Mouse (Mus musculus): ENCODE results near the gene Rnf135. TPM values are rescaled to one million over a fixed set of nuclear protein-coding genes. Genes with fewer than 3 reads are reported as not detected.
"Not testable (repeated sequence)": the region's sequence is repeated elsewhere in the genome, so short reads cannot be mapped to it uniquely, and the experiment has no call there.

Gene Rnf135
- polyA plus RNA-seq, 1 experiment from 2014 or later = 14.5 TPM

DNA sequence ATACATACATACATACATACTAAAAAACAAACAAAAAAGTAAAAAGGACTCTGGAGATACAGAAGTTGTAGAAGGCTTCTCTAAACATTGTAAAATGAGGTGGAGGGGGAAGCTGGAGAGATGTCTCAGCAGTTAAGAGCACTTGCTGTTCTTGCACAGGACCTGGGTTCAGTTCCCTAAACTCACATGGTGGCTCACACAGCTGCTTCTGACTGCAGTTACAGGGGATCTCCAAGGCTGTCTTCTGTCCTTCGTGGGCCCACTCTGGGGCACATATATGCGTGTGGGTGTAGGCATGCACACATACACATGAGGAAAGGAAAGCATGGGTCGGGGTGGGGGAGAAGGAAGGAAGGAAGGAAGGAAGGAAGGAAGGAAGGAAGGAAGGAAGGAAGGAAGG is 14.0 kb upstream of the Rnf135 start:
- Histone ChIP-seq H3K4me2 (ENCODE audit: low read depth, low read length) (no peak overlapping the region), H3K4me1 (ENCODE audit: control insufficient read depth, insufficient read depth, low read length) (no peaks in the 10 kb centered on the region), H3K4me3 (ENCODE audit: low read length) (no peak overlapping the region), H3K36me3 (ENCODE audit: control insufficient read depth, insufficient read depth) (no peaks in the 10 kb centered on the region), H3K9ac (ENCODE audit: low read length) (no peak overlapping the region), H3K9me3 (replicated peaks; ENCODE audit: control insufficient read depth, low read length) (no peaks in the 10 kb centered on the region), H3K27ac (ENCODE audit: low read length) (no peak overlapping the region), H3K27me3 (ENCODE audit: control insufficient read depth, insufficient read depth, low read length) (no peaks in the 10 kb centered on the region)
- WGBS = 82% methylated on average over 3 of the region's 3 CpGs
- ATAC-seq (replicated peaks; ENCODE audit: extremely low read depth, insufficient read depth, low FRiP score) = no peak

DNA sequence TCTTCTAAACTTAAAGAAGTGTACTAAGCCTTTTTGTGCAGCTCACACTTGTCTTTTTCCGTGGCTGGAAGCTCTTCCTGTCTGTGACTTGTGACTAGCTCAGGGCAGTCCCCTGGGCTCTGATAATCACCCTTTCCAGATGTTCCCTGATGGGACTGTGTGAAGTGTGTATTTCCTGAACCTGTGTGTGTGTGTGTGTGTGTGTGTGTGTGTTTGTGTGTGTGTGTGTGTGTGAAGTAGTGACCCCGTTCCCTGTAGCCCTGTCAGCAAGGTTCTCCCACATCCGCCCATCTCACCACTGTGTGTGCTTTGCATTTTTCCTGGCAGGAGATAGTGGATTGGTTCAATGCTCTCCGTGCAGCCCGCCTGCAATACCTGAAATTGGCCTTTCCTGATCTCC is 13.3 kb upstream of the Rnf135 start:
- H3K9me3 ChIP-seq (replicated peaks; ENCODE audit: control insufficient read depth, low read length) = no peaks in the 10 kb centered on the region
- H3K4me1 ChIP-seq (ENCODE audit: control insufficient read depth, insufficient read depth, low read length) = no peaks in the 10 kb centered on the region
- WGBS = 53% methylated on average over 5 of the region's 5 CpGs
- no peaks in the 10 kb centered on the region for H3K36me3 ChIP-seq (ENCODE audit: control insufficient read depth, insufficient read depth)
- H3K27ac ChIP-seq (ENCODE audit: low read length) = no peak overlapping the region
- H3K4me2 ChIP-seq (ENCODE audit: low read depth, low read length) = no peak overlapping the region
- no peak for ATAC-seq (replicated peaks; ENCODE audit: extremely low read depth, insufficient read depth, low FRiP score)
- no peaks in the 10 kb centered on the region for H3K27me3 ChIP-seq (ENCODE audit: control insufficient read depth, insufficient read depth, low read length)
- H3K9ac ChIP-seq (ENCODE audit: low read length) = no peak overlapping the region
- H3K4me3 ChIP-seq (ENCODE audit: low read length) = no peak overlapping the region

DNA sequence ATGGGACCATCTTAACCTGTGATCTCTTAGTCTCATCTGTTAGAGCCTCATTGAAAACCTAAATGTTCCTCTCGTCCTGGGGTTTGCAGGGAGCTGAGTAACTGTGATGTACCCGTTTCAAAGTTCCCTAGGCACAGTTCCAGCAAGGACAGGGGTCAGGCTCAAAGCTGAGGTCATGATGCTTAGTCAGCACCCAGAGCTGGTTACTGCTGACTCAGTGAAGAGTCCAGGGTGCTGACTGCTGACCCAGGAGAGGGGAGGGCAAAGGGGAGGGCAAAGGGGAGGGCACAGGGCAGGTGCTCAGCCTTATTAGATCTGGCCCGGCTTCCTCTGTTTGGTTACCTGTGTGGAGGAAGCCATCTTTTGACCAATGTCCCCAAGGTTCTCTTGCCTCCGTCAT is 11.8 kb upstream of the Rnf135 start:
- Histone ChIP-seq H3K4me1 (ENCODE audit: control insufficient read depth, insufficient read depth, low read length) (peaks cover under 1% of the 10 kb centered on the region; the same call in 1 of the 2 replicates), H3K36me3 (ENCODE audit: control insufficient read depth, insufficient read depth) (no peaks in the 10 kb centered on the region), H3K4me3 (ENCODE audit: low read length) (no peak overlapping the region), H3K9me3 (replicated peaks; ENCODE audit: control insufficient read depth, low read length) (no peaks in the 10 kb centered on the region), H3K27ac (ENCODE audit: low read length) (no peak overlapping the region), H3K27me3 (ENCODE audit: control insufficient read depth, insufficient read depth, low read length) (no peaks in the 10 kb centered on the region), H3K4me2 (ENCODE audit: low read depth, low read length) (no peak overlapping the region), H3K9ac (ENCODE audit: low read length) (no peak overlapping the region)
- no peak for ATAC-seq (replicated peaks; ENCODE audit: extremely low read depth, insufficient read depth, low FRiP score)
- WGBS = 69% methylated on average over 4 of the region's 4 CpGs

DNA sequence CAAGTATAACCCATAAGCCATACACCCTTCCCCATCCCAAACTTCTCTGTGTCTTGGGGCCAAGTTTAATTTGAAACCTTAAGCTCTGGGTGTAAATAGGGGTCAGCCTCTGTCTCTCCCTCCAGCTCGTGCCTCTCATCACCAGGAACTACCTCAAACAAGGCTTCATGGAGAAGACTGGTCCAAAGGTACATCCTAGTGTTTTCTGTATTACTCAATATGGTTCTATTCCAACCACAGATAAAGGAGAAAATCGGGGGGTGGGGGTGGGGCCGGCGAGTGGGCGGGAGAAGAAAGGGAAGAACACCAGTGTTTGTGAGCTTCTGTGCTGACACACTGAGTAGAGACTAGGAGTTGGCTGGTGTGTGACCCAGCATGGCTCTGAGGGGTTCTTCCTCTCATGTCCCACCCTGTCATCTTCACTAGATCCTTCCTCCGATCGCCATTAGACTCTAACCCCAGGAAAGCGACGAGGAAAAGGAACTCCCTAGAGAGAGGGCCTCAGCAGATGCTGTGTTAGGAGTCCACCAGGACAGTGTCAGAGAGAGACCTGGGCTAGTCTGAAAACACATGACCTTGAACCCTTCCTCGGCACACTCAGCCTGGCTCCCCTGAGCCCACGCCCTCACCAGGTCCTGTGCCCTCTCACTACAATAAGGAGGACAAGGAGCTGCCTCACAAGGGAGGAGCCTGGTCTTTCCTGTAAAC is 9.5 kb upstream of the Rnf135 start:
- Histone ChIP-seq H3K27me3 (ENCODE audit: control insufficient read depth, insufficient read depth, low read length) (no peaks in the 10 kb centered on the region), H3K9me3 (replicated peaks; ENCODE audit: control insufficient read depth, low read length) (no peaks in the 10 kb centered on the region), H3K4me3 (ENCODE audit: low read length) (no peak overlapping the region), H3K9ac (ENCODE audit: low read length) (no peak overlapping the region), H3K4me2 (ENCODE audit: low read depth, low read length) (no peak overlapping the region), H3K27ac (ENCODE audit: low read length) (no peak overlapping the region), H3K36me3 (ENCODE audit: control insufficient read depth, insufficient read depth) (no peaks in the 10 kb centered on the region), H3K4me1 (ENCODE audit: control insufficient read depth, insufficient read depth, low read length) (peaks cover 9% of the 10 kb centered on the region; the same call in 1 of the 2 replicates)
- WGBS = 71% methylated on average over 11 of the region's 11 CpGs
- no peak for ATAC-seq (replicated peaks; ENCODE audit: extremely low read depth, insufficient read depth, low FRiP score)

DNA sequence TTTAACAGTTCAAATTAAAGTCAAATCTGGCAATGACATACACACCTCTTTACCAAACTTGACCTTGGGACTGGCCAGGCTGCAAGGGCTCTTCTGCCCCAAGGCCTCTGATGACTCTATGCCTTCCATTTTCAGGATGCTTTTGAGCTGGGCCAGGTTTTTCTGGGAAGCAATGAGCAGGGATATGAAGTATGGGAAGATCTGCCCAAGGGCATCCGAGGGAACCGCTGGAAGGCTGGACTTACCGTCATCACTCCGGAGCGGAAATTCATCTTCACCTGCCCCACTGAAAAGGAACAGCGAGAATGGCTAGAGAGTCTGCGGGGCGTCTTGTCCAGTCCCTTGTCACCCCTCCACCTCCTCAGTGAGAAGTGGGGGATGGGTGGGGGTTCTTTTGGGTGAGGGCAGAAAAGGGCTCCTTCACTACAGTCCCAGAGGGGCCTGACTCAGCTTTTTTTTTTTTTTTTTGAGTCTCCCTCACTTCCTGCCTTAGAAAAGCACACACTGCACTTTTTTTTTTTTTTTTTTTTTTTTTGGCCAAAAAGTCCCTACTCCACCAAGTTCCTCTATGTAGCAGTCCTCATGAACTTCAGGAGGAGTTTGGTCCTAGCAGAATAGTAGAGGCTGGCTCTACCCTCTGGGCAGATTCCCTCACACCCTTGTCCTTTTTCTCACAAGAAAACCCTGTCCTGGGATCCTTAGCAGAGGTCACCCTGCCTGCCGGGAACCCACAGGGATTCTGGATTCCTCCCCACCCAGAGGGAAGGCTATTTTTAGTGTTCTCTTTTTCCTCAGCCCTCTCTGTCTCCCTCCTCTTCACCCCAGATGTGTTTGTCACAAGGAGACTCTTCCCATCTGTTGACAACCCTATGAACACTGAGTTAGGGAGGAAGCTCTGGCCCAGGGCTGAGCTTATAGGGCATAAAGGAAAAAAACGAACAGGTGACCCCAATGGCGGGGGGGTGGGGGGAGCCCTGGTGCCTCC is 6.4 kb upstream of the Rnf135 start:
- WGBS = 64% methylated on average over 11 of the region's 11 CpGs
- Histone ChIP-seq H3K4me2 (ENCODE audit: low read depth, low read length) (no peak overlapping the region), H3K27ac (ENCODE audit: low read length) (peak overlapping the region; percentile 66; the same call in 1 of the 2 replicates), H3K36me3 (ENCODE audit: control insufficient read depth, insufficient read depth) (no peaks in the 10 kb centered on the region), H3K9me3 (replicated peaks; ENCODE audit: control insufficient read depth, low read length) (no peaks in the 10 kb centered on the region; the same call in 1 of the 2 replicates), H3K4me3 (ENCODE audit: low read length) (no peak overlapping the region), H3K9ac (ENCODE audit: low read length) (no peak overlapping the region), H3K4me1 (ENCODE audit: control insufficient read depth, insufficient read depth, low read length) (peaks cover 9% of the 10 kb centered on the region; the same call in 1 of the 2 replicates), H3K27me3 (ENCODE audit: control insufficient read depth, insufficient read depth, low read length) (no peaks in the 10 kb centered on the region)
- 0 out of 2 replicates have a peak, but pooled peaks have one; percentile 41 for ATAC-seq (replicated peaks; ENCODE audit: extremely low read depth, insufficient read depth, low FRiP score)

DNA sequence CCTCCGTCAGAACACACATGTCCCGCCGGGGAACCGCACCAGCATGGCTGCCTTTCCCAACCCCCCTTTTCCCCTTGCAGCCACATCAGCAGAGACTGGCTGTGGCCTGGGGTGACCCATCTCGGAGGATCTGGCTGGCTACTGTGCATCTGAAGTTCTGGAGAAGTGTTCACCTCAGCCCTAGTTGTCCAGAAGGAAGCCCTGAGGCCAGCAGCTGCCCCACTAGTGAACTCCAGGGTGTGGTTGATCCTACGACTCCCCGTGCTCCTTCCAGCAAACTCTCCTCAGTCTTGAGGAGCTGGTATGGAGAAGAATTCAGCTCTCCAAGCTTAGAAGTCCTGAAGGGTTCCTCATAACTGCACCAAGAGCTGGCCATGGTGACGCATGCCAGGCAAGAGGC is 5.3 kb upstream of the Rnf135 start:
- no peak overlapping the region for H3K27ac ChIP-seq (ENCODE audit: low read length)
- 83% methylated on average over 8 of the region's 8 CpGs for WGBS

DNA sequence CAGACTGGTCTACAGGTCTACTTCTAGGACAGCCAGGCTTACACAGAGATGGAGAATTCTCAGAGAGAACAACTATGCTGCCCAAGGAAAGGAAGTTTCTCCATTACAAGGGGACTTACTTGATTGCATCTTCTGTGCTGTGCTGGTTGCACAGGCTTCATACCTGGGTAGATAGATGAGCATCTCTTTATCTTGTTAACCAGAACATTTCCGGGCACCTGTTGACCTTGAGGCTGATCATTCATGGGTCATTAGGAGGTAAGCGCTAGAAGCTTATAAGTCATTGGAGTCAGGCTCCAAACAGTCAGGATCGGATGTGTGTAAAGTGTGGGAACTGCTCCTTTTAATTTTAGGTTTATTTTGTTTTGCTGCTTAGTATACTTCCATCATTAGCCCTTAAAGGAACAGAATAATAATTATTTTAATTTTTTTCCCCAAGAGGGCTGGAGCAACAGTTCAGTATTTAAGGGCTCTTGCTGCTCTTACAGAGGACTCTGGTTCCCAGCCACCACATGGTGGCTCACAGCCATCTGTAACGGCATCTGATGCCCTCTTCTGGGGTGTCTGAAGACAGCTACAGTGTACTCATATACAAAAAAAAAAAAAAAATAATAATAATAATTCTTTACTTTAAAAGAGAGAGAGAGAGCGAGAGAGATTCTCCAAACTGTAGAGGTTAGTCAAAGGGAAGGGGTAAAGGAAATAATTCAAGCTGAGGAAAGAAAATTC is 2.5 kb upstream of the Rnf135 start:
- Histone ChIP-seq H3K9ac (ENCODE audit: low read length) (no peak overlapping the region), H3K9me3 (replicated peaks; ENCODE audit: control insufficient read depth, low read length) (no peaks in the 10 kb centered on the region; the same call in 1 of the 2 replicates), H3K4me1 (ENCODE audit: control insufficient read depth, insufficient read depth, low read length) (peaks cover 17% of the 10 kb centered on the region), H3K4me3 (ENCODE audit: low read length) (no peak overlapping the region), H3K27ac (ENCODE audit: low read length) (no peak overlapping the region), H3K27me3 (ENCODE audit: control insufficient read depth, insufficient read depth, low read length) (no peaks in the 10 kb centered on the region), H3K4me2 (ENCODE audit: low read depth, low read length) (no peak overlapping the region), H3K36me3 (ENCODE audit: control insufficient read depth, insufficient read depth) (no peaks in the 10 kb centered on the region)
- 71% methylated on average over 5 of the region's 5 CpGs for WGBS
- ATAC-seq (replicated peaks; ENCODE audit: extremely low read depth, insufficient read depth, low FRiP score) = no peak

More for the DNA sequence above, 5.3 kb upstream of the Rnf135 start:
- H3K9ac ChIP-seq (ENCODE audit: low read length) = no peak overlapping the region
- no peak overlapping the region for H3K4me2 ChIP-seq (ENCODE audit: low read depth, low read length)
- H3K4me1 ChIP-seq (ENCODE audit: control insufficient read depth, insufficient read depth, low read length) = peaks cover 9% of the 10 kb centered on the region; the same call in 1 of the 2 replicates
- no peaks in the 10 kb centered on the region for H3K27me3 ChIP-seq (ENCODE audit: control insufficient read depth, insufficient read depth, low read length)
- no peak for ATAC-seq (replicated peaks; ENCODE audit: extremely low read depth, insufficient read depth, low FRiP score)
- no peak overlapping the region for H3K4me3 ChIP-seq (ENCODE audit: low read length)
- no peaks in the 10 kb centered on the region for H3K36me3 ChIP-seq (ENCODE audit: control insufficient read depth, insufficient read depth)
- no peaks in the 10 kb centered on the region; the same call in 1 of the 2 replicates for H3K9me3 ChIP-seq (replicated peaks; ENCODE audit: control insufficient read depth, low read length)

DNA sequence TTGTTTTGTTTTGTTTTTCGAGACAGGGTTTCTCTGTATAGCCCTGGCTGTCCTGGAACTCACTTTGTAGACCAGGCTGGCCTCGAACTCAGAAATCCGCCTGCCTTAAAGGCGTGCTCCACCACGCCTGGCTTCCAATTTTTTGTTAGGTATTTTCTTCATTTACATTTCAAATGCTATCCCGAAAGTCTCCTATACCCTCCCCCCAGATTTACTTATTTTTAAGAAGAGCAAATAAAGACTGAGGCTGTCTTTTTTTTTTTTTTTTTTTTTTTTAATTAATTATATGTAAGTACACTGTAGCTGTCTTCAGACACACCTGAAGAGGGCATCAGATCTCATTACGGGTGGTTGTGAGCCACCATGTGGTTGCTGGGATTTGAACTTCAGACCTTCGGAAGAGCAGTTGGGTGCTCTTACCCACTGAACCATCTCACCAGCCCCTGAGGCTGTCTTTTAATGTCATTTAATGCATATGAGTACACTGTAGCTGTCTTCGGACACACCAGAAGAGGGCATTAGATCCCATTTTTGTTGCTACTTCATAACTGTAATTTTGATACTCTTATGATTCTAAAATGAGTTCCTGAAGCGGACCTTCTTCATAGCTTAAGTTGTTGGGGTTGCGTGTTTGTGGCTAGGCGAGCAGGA is 472 bp upstream of the Rnf135 start:
- H3K27me3 ChIP-seq (ENCODE audit: control insufficient read depth, insufficient read depth, low read length); H3K36me3 ChIP-seq (ENCODE audit: control insufficient read depth, insufficient read depth); H3K4me1 ChIP-seq (ENCODE audit: control insufficient read depth, insufficient read depth, low read length); H3K9me3 ChIP-seq (replicated peaks; ENCODE audit: control insufficient read depth, low read length): not testable (repeated sequence)
- 40% methylated on average over 12 of the region's 12 CpGs for WGBS
- peak overlapping the region; percentile 96 for H3K4me3 ChIP-seq (ENCODE audit: low read length)
- peak overlapping the region; percentile 68 for H3K4me2 ChIP-seq (ENCODE audit: low read depth, low read length)
- peak overlapping the region; percentile 96 for H3K27ac ChIP-seq (ENCODE audit: low read length)
- H3K9ac ChIP-seq (ENCODE audit: low read length) = peak overlapping the region; percentile 99
- ATAC-seq (replicated peaks; ENCODE audit: extremely low read depth, insufficient read depth, low FRiP score) = peak; percentile 65
